Mouse (Mus musculus): ENCODE measurements around the gene Cxcr1. TPM values are rescaled to one million over a fixed set of nuclear protein-coding genes. Genes with fewer than 3 reads are reported as not detected.

The Cxcr1 gene
- not detected in 2 replicates for polyA plus RNA-seq (2015; fragmentation: Nextera tagmentation; extraction: Ambion mirVana)

- H3K9ac ChIP-seq (replicated peaks; ENCODE audit: low read length): no peak within 1 kb of the TSS
- no peaks in the 10 kb centered on the region for H3K4me1 ChIP-seq (ENCODE audit: insufficient read depth, low read length)
- WGBS: 61% methylated on average over 8 of the region's 8 CpGs
- H3K9me3 ChIP-seq (ENCODE audit: low read length): no peaks in the 10 kb centered on the region
- H3K27ac ChIP-seq (ENCODE audit: low read length): no peak within 1 kb of the TSS
- no peak within 1 kb of the TSS for H3K4me3 ChIP-seq (ENCODE audit: low read length)
- no peak within 1 kb of the TSS for H3K4me2 ChIP-seq (replicated peaks; ENCODE audit: low read depth, low read length)
- H3K36me3 ChIP-seq (ENCODE audit: insufficient read depth, low read length): no peaks in the 10 kb centered on the region
- ATAC-seq (ENCODE audit: low FRiP score, low TSS enrichment): no peak
- H3K27me3 ChIP-seq (ENCODE audit: insufficient read depth, low read length): no peaks in the 10 kb centered on the region
Observed at GRCm38 (mm10) chr1:74194445-74194844, at the start of gene Cxcr1. Cxcr1 (minus strand) TSS chr1:74194631.

GRCm38 (mm10) chr1:74240832-74241231 lies 46.4 kb upstream of the Cxcr1 start:
- ATAC-seq (ENCODE audit: low FRiP score, low TSS enrichment): no peak

GRCm38 (mm10) chr1:74240311-74240710 lies 45.9 kb upstream of the Cxcr1 start:
- 15% methylated on average over 6 of the region's 6 CpGs for WGBS
- Histone ChIP-seq H3K36me3 (ENCODE audit: insufficient read depth, low read length) (no peaks in the 10 kb centered on the region), H3K4me1 (ENCODE audit: insufficient read depth, low read length) (peaks cover 53% of the 10 kb centered on the region), H3K4me3 (ENCODE audit: low read length) (0 out of 2 replicates have a peak overlapping the region, but pooled peaks have one; percentile 3), H3K4me2 (replicated peaks; ENCODE audit: low read depth, low read length) (peak overlapping the region; percentile 27; the same call in 1 of the 2 replicates), H3K9ac (replicated peaks; ENCODE audit: low read length) (peak overlapping the region; percentile 55; the same call in 1 of the 2 replicates), H3K27me3 (ENCODE audit: insufficient read depth, low read length) (no peaks in the 10 kb centered on the region), H3K9me3 (ENCODE audit: low read length) (no peaks in the 10 kb centered on the region), H3K27ac (ENCODE audit: low read length) (peak overlapping the region; percentile 68)
- no peak; the same call in 1 of the 2 replicates for ATAC-seq (ENCODE audit: low FRiP score, low TSS enrichment)

More at GRCm38 (mm10) chr1:74240832-74241231, 46.4 kb upstream of the Cxcr1 start:
- Histone ChIP-seq H3K4me1 (ENCODE audit: insufficient read depth, low read length) (peaks cover 56% of the 10 kb centered on the region), H3K27me3 (ENCODE audit: insufficient read depth, low read length) (no peaks in the 10 kb centered on the region), H3K27ac (ENCODE audit: low read length) (peak overlapping the region; percentile 68; the same call in 1 of the 2 replicates), H3K9me3 (ENCODE audit: low read length) (no peaks in the 10 kb centered on the region), H3K4me2 (replicated peaks; ENCODE audit: low read depth, low read length) (0 out of 2 replicates have a peak overlapping the region, but pooled peaks have one; percentile 27), H3K9ac (replicated peaks; ENCODE audit: low read length) (no peak overlapping the region), H3K36me3 (ENCODE audit: insufficient read depth, low read length) (no peaks in the 10 kb centered on the region), H3K4me3 (ENCODE audit: low read length) (0 out of 2 replicates have a peak overlapping the region, but pooled peaks have one; percentile 6)
- 53% methylated on average over 4 of the region's 4 CpGs for WGBS

- Histone ChIP-seq H3K4me1 (ENCODE audit: insufficient read depth, low read length) (peaks cover 49% of the 10 kb centered on the region), H3K36me3 (ENCODE audit: insufficient read depth, low read length) (no peaks in the 10 kb centered on the region), H3K4me3 (ENCODE audit: low read length) (peak overlapping the region; percentile 7; the same call in 1 of the 2 replicates), H3K27me3 (ENCODE audit: insufficient read depth, low read length) (no peaks in the 10 kb centered on the region), H3K9ac (replicated peaks; ENCODE audit: low read length) (peak overlapping the region; percentile 46), H3K27ac (ENCODE audit: low read length) (no peak overlapping the region), H3K4me2 (replicated peaks; ENCODE audit: low read depth, low read length) (peak overlapping the region; percentile 87), H3K9me3 (ENCODE audit: low read length) (no peaks in the 10 kb centered on the region)
- WGBS: 52% methylated on average over 11 of the region's 11 CpGs
- ATAC-seq (ENCODE audit: low FRiP score, low TSS enrichment): no peak
Observed at GRCm38 (mm10) chr1:74239618-74240017, 45.2 kb upstream of the Cxcr1 start.

GRCm38 (mm10) chr1:74239162-74239561 lies 44.7 kb upstream of the Cxcr1 start:
- 65% methylated on average over 7 of the region's 7 CpGs for WGBS
- ATAC-seq (ENCODE audit: low FRiP score, low TSS enrichment): no peak
- H3K4me3 ChIP-seq (ENCODE audit: low read length): peak overlapping the region; percentile 7

GRCm38 (mm10) chr1:74238136-74238535 lies 43.7 kb upstream of the Cxcr1 start:
- ATAC-seq (ENCODE audit: low FRiP score, low TSS enrichment): no peak
- no peaks in the 10 kb centered on the region for H3K9me3 ChIP-seq (ENCODE audit: low read length)
- 67% methylated on average over 1 of the region's 1 CpGs for WGBS
- H3K27ac ChIP-seq (ENCODE audit: low read length): no peak overlapping the region
- no peaks in the 10 kb centered on the region for H3K36me3 ChIP-seq (ENCODE audit: insufficient read depth, low read length)
- H3K4me1 ChIP-seq (ENCODE audit: insufficient read depth, low read length): peaks cover 40% of the 10 kb centered on the region
- peak overlapping the region; percentile 87 for H3K4me2 ChIP-seq (replicated peaks; ENCODE audit: low read depth, low read length)
- peak overlapping the region; percentile 98 for H3K9ac ChIP-seq (replicated peaks; ENCODE audit: low read length)
- no peaks in the 10 kb centered on the region for H3K27me3 ChIP-seq (ENCODE audit: insufficient read depth, low read length)
- H3K4me3 ChIP-seq (ENCODE audit: low read length): peak overlapping the region; percentile 100

More at GRCm38 (mm10) chr1:74239162-74239561, 44.7 kb upstream of the Cxcr1 start:
- H3K36me3 ChIP-seq (ENCODE audit: insufficient read depth, low read length): no peaks in the 10 kb centered on the region
- H3K9me3 ChIP-seq (ENCODE audit: low read length): no peaks in the 10 kb centered on the region
- H3K9ac ChIP-seq (replicated peaks; ENCODE audit: low read length): peak overlapping the region; percentile 45; the same call in 1 of the 2 replicates
- peak overlapping the region; percentile 87 for H3K4me2 ChIP-seq (replicated peaks; ENCODE audit: low read depth, low read length)
- no peak overlapping the region for H3K27ac ChIP-seq (ENCODE audit: low read length)
- no peaks in the 10 kb centered on the region for H3K27me3 ChIP-seq (ENCODE audit: insufficient read depth, low read length)
- H3K4me1 ChIP-seq (ENCODE audit: insufficient read depth, low read length): peaks cover 48% of the 10 kb centered on the region

- ATAC-seq (ENCODE audit: low FRiP score, low TSS enrichment): no peak
- Histone ChIP-seq H3K4me1 (ENCODE audit: insufficient read depth, low read length) (peaks cover 37% of the 10 kb centered on the region), H3K9me3 (ENCODE audit: low read length) (no peaks in the 10 kb centered on the region), H3K27me3 (ENCODE audit: insufficient read depth, low read length) (no peaks in the 10 kb centered on the region), H3K36me3 (ENCODE audit: insufficient read depth, low read length) (no peaks in the 10 kb centered on the region), H3K9ac (replicated peaks; ENCODE audit: low read length) (peak overlapping the region; percentile 98), H3K27ac (ENCODE audit: low read length) (0 out of 2 replicates have a peak overlapping the region, but pooled peaks have one; percentile 20), H3K4me2 (replicated peaks; ENCODE audit: low read depth, low read length) (peak overlapping the region; percentile 87), H3K4me3 (ENCODE audit: low read length) (peak overlapping the region; percentile 100)
- WGBS: 17% methylated on average over 5 of the region's 5 CpGs
Observed at GRCm38 (mm10) chr1:74237671-74238070, 43.2 kb upstream of the Cxcr1 start.

DNA sequence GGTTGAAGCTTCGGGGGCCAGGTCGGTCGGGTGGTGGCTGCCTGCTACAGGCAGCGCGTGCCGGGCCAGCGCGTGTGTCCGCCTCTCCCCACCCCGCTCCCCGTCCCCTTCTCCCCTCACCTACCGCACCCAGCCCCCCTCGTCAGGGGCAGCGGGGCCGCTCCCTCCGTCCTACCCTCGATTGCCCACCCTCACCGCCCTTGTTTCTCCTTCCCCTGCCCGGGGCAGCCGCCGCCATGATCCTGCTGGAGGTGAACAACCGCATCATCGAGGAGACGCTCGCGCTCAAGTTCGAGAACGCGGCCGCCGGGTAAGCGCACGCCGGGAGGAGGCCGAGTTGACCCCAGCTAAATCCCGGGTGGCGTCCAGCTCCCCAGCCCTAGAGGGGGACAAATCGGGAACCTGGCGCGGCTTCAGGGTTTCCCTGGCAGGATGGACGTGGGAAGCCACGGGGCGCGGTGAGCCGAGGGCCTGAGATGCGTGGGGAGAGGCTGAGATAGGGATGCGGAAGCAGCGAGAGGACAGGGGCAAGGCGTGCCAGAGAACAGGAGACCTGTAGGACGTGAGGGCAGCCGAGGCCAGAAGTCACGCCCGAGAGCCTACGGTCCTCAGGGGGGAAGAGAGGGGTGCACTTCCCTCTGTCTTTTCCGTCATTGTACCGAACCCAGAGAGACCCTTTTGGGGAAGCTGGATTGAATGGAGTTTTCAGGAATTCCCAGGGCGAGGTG lies 42.3 kb upstream of the Cxcr1 start:
- Histone ChIP-seq H3K9me3 (ENCODE audit: low read length) (no peaks in the 10 kb centered on the region), H3K27me3 (ENCODE audit: insufficient read depth, low read length) (no peaks in the 10 kb centered on the region), H3K9ac (replicated peaks; ENCODE audit: low read length) (peak overlapping the region; percentile 98), H3K36me3 (ENCODE audit: insufficient read depth, low read length) (no peaks in the 10 kb centered on the region), H3K4me3 (ENCODE audit: low read length) (peak overlapping the region; percentile 100), H3K4me1 (ENCODE audit: insufficient read depth, low read length) (peaks cover 37% of the 10 kb centered on the region), H3K27ac (ENCODE audit: low read length) (peak overlapping the region; percentile 92), H3K4me2 (replicated peaks; ENCODE audit: low read depth, low read length) (peak overlapping the region; percentile 87)
- 0% methylated on average over 50 of the region's 57 CpGs for WGBS
- ATAC-seq (ENCODE audit: low FRiP score, low TSS enrichment): peak; percentile 50

DNA sequence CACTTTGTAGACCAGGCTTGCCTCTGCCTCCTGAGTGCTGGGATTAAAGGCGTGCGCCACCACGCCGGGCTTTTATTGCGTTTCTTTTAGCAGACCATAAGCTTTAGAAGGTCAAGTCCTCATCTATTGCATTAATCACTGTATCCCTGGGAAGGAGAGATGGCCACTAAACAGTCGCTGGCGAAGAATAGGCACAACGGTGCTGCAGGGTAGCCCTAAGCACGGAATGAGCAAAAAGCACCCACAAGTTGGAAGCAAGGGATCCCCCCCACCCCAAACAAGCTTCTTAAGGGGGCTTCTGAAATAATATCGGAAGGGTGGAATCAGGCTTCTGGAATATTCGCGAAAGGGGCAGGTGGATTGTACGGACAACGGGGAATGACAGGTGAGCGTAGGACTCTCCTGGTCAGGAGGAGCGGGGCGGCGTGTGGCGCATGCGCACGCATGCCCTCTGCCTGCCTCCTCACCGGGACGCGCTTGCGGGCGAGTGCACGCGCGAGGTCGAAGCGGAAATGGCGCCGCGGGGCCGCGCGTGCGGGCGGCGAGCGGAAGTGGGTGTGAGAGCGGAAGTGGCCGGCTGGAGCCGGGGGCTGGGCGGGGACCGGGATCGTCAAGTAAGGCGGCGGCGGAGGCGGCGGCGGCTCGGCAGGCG lies 41.6 kb upstream of the Cxcr1 start, which contains the start of gene Arpc2:
Gene Arpc2 (plus strand): TSS at position 147 of the 652 bp plus-strand sequence.
- ATAC-seq (ENCODE audit: low FRiP score, low TSS enrichment): peak; percentile 93
- H3K4me1 ChIP-seq (ENCODE audit: insufficient read depth, low read length): peaks cover 35% of the 10 kb centered on the region
- H3K9ac ChIP-seq (replicated peaks; ENCODE audit: low read length): peak within 1 kb of the TSS; percentile 98
- peak within 1 kb of the TSS; percentile 92 for H3K27ac ChIP-seq (ENCODE audit: low read length)
- WGBS: 1% methylated on average over 52 of the region's 55 CpGs
- no peaks in the 10 kb centered on the region for H3K36me3 ChIP-seq (ENCODE audit: insufficient read depth, low read length)
- no peaks in the 10 kb centered on the region for H3K9me3 ChIP-seq (ENCODE audit: low read length)
- H3K4me3 ChIP-seq (ENCODE audit: low read length): peak within 1 kb of the TSS; percentile 100
- H3K4me2 ChIP-seq (replicated peaks; ENCODE audit: low read depth, low read length): peak within 1 kb of the TSS; percentile 87
- H3K27me3 ChIP-seq (ENCODE audit: insufficient read depth, low read length): no peaks in the 10 kb centered on the region
